Mouse (Mus musculus): ENCODE results near the gene Trh. TPM values are rescaled to one million over a fixed set of nuclear protein-coding genes. Genes with fewer than 3 reads are reported as not detected.

The Trh gene
- not detected in 2 replicates for polyA plus RNA-seq (2015; fragmentation: Nextera tagmentation; extraction: Ambion mirVana)

DNA sequence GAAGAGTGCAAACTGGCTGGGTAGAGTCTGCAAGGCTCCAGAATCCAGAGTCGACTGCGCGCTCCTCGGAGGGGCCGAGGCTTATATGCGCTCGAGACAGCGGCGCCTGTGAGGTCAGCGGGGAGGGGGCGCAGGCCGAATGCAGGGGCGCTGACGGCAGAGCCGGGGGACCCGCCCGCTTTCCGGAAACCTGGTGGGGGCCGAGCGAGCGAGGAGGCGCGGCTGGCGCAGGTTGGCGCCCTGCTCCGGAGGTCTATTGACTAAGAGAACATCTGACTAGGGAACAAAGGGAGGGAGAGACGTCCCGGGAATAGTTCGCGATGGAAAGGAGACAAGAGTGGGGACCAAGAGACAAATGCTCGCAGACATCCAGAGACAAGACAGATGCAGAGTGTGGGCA, at the start of gene Trh:
Gene Trh (minus strand): TSS at position 60 of the 400 bp plus-strand sequence.

DNA sequence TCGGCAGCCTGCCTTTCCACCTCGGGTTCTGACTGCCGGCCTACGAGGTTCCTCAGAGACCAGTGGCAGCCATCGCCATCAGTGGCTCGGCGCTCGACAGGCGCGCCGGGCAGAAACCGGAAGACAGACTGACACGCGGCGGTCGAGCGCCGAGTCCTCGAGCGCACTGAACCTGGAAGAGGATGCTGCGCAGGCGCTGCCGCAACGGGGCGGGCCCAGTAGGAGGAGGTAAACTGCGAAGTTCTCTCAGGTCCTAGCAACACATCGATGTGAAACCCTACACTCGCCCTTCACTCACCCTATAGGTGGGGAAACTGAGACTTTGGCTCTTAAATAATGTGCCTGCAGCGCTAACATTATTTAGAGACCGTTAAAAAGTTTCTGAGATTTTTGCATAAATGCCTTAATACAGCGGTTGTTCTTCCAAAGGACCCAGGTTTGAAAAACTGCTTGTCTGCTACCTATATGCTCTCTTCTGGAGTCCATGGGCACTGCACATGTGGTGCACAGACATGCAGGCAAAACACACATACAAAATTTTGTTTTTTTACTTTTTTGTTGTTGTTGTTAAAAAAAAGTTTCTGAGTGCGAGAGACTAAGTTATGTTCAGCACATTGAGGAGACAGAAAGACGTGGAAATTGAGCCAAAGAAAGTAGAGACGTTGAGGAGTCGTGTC, 29.5 kb downstream of the Trh start, which contains the start of gene Rbsn:
Gene Rbsn (minus strand): TSS at position 153 of the 677 bp plus-strand sequence.

Other genes with a start within 250 kb of the Trh start
- 7.2 and 8.8 TPM in 2 replicates for gene Nr2c2, start 153.3 kb downstream of the Trh start, polyA plus RNA-seq (2015; fragmentation: Nextera tagmentation; extraction: Ambion mirVana)
- gene Mrps25, start 60.6 kb downstream of the Trh start, polyA plus RNA-seq (2015; fragmentation: Nextera tagmentation; extraction: Ambion mirVana): 33.9 and 42.9 TPM in 2 replicates
- 12.8 and 15.2 TPM in 2 replicates for gene Rbsn, start 29.7 kb downstream of the Trh start, polyA plus RNA-seq (2015; fragmentation: Nextera tagmentation; extraction: Ambion mirVana)

All from skeletal muscle tissue, postnatal 0 days (tissue).